Mouse (Mus musculus): ENCODE results near the gene Ddt. TPM values are rescaled to one million over a fixed set of nuclear protein-coding genes. Genes with fewer than 3 reads are reported as not detected.

Gene Ddt
- polyA plus RNA-seq, 1 experiment from 2014 or later = 37.5 TPM

- Histone ChIP-seq H3K4me1 (ENCODE audit: control insufficient read depth in 2 of 2, insufficient read depth in 2 of 2, low read length in 2 of 2) (peaks cover 8 to 12% of the 10 kb centered on the region in 2 experiments; a peak in 3 of 4 replicates), H3K9me3 (ENCODE audit: control insufficient read depth, low read length) (no peaks in the 10 kb centered on the region), H3K4me3 (ENCODE audit: control insufficient read depth in 1 of 2, insufficient read depth in 1 of 2, low read depth in 1 of 2, low read length in 2 of 2) (peak overlapping the region in 1 of 2 experiments; percentile 51; a peak in 2 of 4 replicates), H3K27me3 (ENCODE audit: control insufficient read depth, insufficient read depth, low read length) (no peaks in the 10 kb centered on the region), H3K9ac (ENCODE audit: low read length) (peak overlapping the region; percentile 64), H3K4me2 (ENCODE audit: low read length) (peak overlapping the region; percentile 86), H3K36me3 (ENCODE audit: control insufficient read depth, insufficient read depth, low read length) (no peaks in the 10 kb centered on the region), H3K27ac (replicated peaks in 1 of 2; ENCODE audit: control insufficient read depth in 1 of 2, insufficient read depth in 1 of 2, low read depth in 2 of 2, low read length in 2 of 2) (no peak overlapping the region)
- WGBS = 28% methylated on average over 11 of the region's 11 CpGs
- no peak for ATAC-seq (ENCODE audit: insufficient number of reproducible peaks, insufficient read depth, low FRiP score, low read depth)
Measured at GRCm38 (mm10) chr10:75796731-75797516, 23.7 kb upstream of the Ddt start.

DNA sequence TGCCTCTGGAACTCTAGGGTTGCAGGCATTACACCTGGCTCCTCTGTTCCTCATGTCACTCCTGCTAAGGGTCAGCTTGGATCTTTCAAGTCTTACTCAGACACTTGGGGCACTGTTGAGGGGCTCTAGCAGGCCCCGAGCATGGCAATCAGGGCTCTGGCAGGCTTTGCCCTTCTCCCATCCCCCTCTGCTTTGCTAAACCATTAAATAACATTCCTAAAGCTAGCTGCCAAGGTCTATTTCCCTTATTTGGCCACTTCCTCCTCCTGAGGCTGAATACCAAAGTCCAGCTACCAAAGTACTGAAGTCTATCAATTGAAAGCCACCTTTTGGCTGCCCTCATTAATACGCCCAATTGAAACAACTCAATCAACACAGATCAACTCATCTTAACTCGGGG lies 21.7 kb upstream of the Ddt start:
- no peak for ATAC-seq (ENCODE audit: insufficient number of reproducible peaks, insufficient read depth, low FRiP score, low read depth)

GRCm38 (mm10) chr10:75790773-75791172 lies 17.6 kb upstream of the Ddt start:
- H3K36me3 ChIP-seq (ENCODE audit: control insufficient read depth, insufficient read depth, low read length) = no peaks in the 10 kb centered on the region
- WGBS = 20% methylated on average over 7 of the region's 7 CpGs
- no peak for ATAC-seq (ENCODE audit: insufficient number of reproducible peaks, insufficient read depth, low FRiP score, low read depth)
- H3K9me3 ChIP-seq (ENCODE audit: control insufficient read depth, low read length) = no peaks in the 10 kb centered on the region
- H3K27me3 ChIP-seq (ENCODE audit: control insufficient read depth, insufficient read depth, low read length) = no peaks in the 10 kb centered on the region
- H3K4me3 ChIP-seq (ENCODE audit: control insufficient read depth in 1 of 2, insufficient read depth in 1 of 2, low read depth in 1 of 2, low read length in 2 of 2) = no peak overlapping the region
- H3K9ac ChIP-seq (ENCODE audit: low read length) = no peak overlapping the region
- peaks cover 3 to 5% of the 10 kb centered on the region in 2 experiments; a peak in 3 of 4 replicates for H3K4me1 ChIP-seq (ENCODE audit: control insufficient read depth in 2 of 2, insufficient read depth in 2 of 2, low read length in 2 of 2)
- no peak overlapping the region for H3K27ac ChIP-seq (replicated peaks in 1 of 2; ENCODE audit: control insufficient read depth in 1 of 2, insufficient read depth in 1 of 2, low read depth in 2 of 2, low read length in 2 of 2)
- H3K4me2 ChIP-seq (ENCODE audit: low read length) = no peak overlapping the region

More for the DNA sequence above, 21.7 kb upstream of the Ddt start:
- Histone ChIP-seq H3K9ac (ENCODE audit: low read length) (no peak overlapping the region), H3K4me3 (ENCODE audit: control insufficient read depth in 1 of 2, insufficient read depth in 1 of 2, low read depth in 1 of 2, low read length in 2 of 2) (no peak overlapping the region), H3K4me2 (ENCODE audit: low read length) (no peak overlapping the region), H3K27me3 (ENCODE audit: control insufficient read depth, insufficient read depth, low read length) (no peaks in the 10 kb centered on the region), H3K36me3 (ENCODE audit: control insufficient read depth, insufficient read depth, low read length) (no peaks in the 10 kb centered on the region), H3K4me1 (ENCODE audit: control insufficient read depth in 2 of 2, insufficient read depth in 2 of 2, low read length in 2 of 2) (peaks cover 8 to 12% of the 10 kb centered on the region in 2 experiments; a peak in 3 of 4 replicates), H3K27ac (replicated peaks in 1 of 2; ENCODE audit: control insufficient read depth in 1 of 2, insufficient read depth in 1 of 2, low read depth in 2 of 2, low read length in 2 of 2) (no peak overlapping the region), H3K9me3 (ENCODE audit: control insufficient read depth, low read length) (no peaks in the 10 kb centered on the region)
- 29% methylated on average over 3 of the region's 3 CpGs for WGBS

DNA sequence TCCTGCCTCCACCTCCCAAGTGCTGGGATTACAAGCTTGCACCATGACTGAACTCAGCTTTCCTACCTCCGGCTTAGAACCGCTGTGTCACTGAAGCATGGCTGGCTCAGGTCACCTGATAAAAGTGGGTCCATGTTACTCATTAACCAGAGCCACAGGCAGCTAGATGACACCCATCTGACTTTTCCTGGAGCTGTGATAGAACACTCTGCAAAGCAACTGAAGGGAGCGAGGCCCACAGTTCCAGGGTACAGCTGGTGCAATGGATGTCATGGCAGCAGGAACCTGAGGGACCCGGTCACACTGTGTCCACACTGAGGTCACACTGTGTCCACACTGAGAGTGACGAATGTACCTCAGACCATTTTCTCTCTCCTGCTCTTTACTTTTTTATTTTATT lies 16.6 kb upstream of the Ddt start:
- H3K36me3 ChIP-seq (ENCODE audit: control insufficient read depth, insufficient read depth, low read length) = no peaks in the 10 kb centered on the region
- H3K4me1 ChIP-seq (ENCODE audit: control insufficient read depth in 2 of 2, insufficient read depth in 2 of 2, low read length in 2 of 2) = peaks cover 2 to 3% of the 10 kb centered on the region in 2 experiments; a peak in 3 of 4 replicates
- no peaks in the 10 kb centered on the region for H3K27me3 ChIP-seq (ENCODE audit: control insufficient read depth, insufficient read depth, low read length)
- H3K4me2 ChIP-seq (ENCODE audit: low read length) = no peak overlapping the region
- WGBS = 89% methylated on average over 5 of the region's 5 CpGs
- H3K4me3 ChIP-seq (ENCODE audit: control insufficient read depth in 1 of 2, insufficient read depth in 1 of 2, low read depth in 1 of 2, low read length in 2 of 2) = no peak overlapping the region
- no peak for ATAC-seq (ENCODE audit: insufficient number of reproducible peaks, insufficient read depth, low FRiP score, low read depth)
- H3K9ac ChIP-seq (ENCODE audit: low read length) = no peak overlapping the region
- no peaks in the 10 kb centered on the region for H3K9me3 ChIP-seq (ENCODE audit: control insufficient read depth, low read length)
- H3K27ac ChIP-seq (replicated peaks in 1 of 2; ENCODE audit: control insufficient read depth in 1 of 2, insufficient read depth in 1 of 2, low read depth in 2 of 2, low read length in 2 of 2) = no peak overlapping the region

DNA sequence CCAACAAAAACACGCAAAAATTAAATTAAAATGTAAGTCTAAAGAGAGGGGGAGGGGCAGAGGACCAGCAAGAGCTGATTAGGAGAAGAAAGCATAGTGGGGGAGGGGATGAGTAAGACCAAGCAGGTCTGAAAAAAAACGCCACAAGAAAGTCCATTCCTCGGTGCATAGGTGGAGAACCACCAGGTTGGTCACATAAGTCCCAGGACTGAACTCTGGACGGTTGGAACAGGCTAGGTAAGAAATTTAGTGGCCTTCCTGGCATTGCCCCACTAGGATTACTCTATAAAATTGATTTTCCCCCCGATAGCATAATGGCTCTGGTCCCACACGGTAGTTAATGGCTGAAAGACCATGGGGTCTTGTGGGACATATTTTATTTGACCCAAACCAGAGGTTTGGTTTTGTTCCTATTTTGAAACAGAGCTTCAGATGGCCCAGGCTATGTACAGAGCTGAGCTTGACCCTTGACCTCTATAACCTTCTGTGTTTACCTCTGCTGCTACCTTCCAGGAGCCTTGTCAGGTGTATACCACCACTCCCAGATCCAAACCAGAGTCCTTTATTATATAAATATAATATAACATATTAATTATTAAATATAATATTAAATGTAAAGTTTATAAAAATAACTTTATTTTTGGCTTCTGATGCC lies 16.0 kb upstream of the Ddt start:
- 71% methylated on average over 6 of the region's 6 CpGs for WGBS
- Histone ChIP-seq H3K27ac (replicated peaks in 1 of 2; ENCODE audit: control insufficient read depth in 1 of 2, insufficient read depth in 1 of 2, low read depth in 2 of 2, low read length in 2 of 2) (no peak overlapping the region), H3K36me3 (ENCODE audit: control insufficient read depth, insufficient read depth, low read length) (no peaks in the 10 kb centered on the region), H3K4me1 (ENCODE audit: control insufficient read depth in 2 of 2, insufficient read depth in 2 of 2, low read length in 2 of 2) (no peaks in the 10 kb centered on the region), H3K4me2 (ENCODE audit: low read length) (no peak overlapping the region), H3K9me3 (ENCODE audit: control insufficient read depth, low read length) (no peaks in the 10 kb centered on the region), H3K27me3 (ENCODE audit: control insufficient read depth, insufficient read depth, low read length) (no peaks in the 10 kb centered on the region), H3K4me3 (ENCODE audit: control insufficient read depth in 1 of 2, insufficient read depth in 1 of 2, low read depth in 1 of 2, low read length in 2 of 2) (no peak overlapping the region), H3K9ac (ENCODE audit: low read length) (no peak overlapping the region)
- ATAC-seq (ENCODE audit: insufficient number of reproducible peaks, insufficient read depth, low FRiP score, low read depth) = no peak

DNA sequence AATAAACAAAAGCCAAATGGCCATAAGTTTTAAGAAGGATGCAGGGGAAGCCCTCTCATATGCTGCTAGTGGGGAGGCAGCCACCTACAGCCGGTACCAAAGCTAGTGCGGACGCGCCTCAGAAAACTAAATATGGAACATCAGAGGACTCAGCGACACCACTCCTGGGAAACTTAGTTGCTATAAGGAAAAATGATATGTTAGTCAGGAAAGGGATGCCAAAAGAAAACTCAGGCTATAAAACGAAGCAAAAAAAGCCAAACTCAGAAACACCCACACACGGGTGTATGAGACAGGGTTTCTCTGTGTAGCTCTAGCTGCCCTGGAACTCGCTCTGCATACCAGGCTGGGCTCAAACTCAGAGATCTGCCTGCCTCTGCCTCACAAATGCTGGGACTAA lies 15.1 kb upstream of the Ddt start:
- Histone ChIP-seq H3K27ac (replicated peaks in 1 of 2; ENCODE audit: control insufficient read depth in 1 of 2, insufficient read depth in 1 of 2, low read depth in 2 of 2, low read length in 2 of 2) (no peak overlapping the region), H3K4me3 (ENCODE audit: control insufficient read depth in 1 of 2, insufficient read depth in 1 of 2, low read depth in 1 of 2, low read length in 2 of 2) (no peak overlapping the region), H3K36me3 (ENCODE audit: control insufficient read depth, insufficient read depth, low read length) (no peaks in the 10 kb centered on the region), H3K4me1 (ENCODE audit: control insufficient read depth in 2 of 2, insufficient read depth in 2 of 2, low read length in 2 of 2) (no peaks in the 10 kb centered on the region), H3K4me2 (ENCODE audit: low read length) (no peak overlapping the region), H3K27me3 (ENCODE audit: control insufficient read depth, insufficient read depth, low read length) (no peaks in the 10 kb centered on the region), H3K9ac (ENCODE audit: low read length) (no peak overlapping the region), H3K9me3 (ENCODE audit: control insufficient read depth, low read length) (no peaks in the 10 kb centered on the region)
- no peak for ATAC-seq (ENCODE audit: insufficient number of reproducible peaks, insufficient read depth, low FRiP score, low read depth)
- 92% methylated on average over 8 of the region's 8 CpGs for WGBS

DNA sequence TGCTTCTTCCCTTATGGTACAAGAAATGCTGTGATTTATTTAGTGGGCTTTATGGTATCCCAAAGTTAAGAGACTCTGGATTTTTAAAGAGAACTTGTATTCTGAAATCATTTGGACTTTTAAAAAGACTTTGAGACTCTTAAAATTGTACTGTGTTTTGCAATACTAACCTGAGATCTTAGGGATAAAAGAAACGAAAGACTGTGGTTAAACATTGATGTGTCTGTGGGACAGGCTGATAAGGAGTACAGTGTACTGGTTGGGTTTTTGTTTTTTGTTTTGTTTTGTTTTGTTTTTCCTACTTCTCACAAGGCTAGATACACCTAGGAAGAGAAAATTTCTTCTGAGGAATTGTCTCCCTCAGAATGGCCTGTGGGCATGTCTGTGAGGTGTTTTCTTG lies 12.2 kb upstream of the Ddt start:
- ATAC-seq (ENCODE audit: insufficient number of reproducible peaks, insufficient read depth, low FRiP score, low read depth) = no peak
- Histone ChIP-seq H3K36me3 (ENCODE audit: control insufficient read depth, insufficient read depth, low read length) (no peaks in the 10 kb centered on the region), H3K27me3 (ENCODE audit: control insufficient read depth, insufficient read depth, low read length) (no peaks in the 10 kb centered on the region), H3K4me2 (ENCODE audit: low read length) (no peak overlapping the region), H3K9ac (ENCODE audit: low read length) (no peak overlapping the region), H3K4me3 (ENCODE audit: control insufficient read depth in 1 of 2, insufficient read depth in 1 of 2, low read depth in 1 of 2, low read length in 2 of 2) (no peak overlapping the region), H3K9me3 (ENCODE audit: control insufficient read depth, low read length) (no peaks in the 10 kb centered on the region), H3K4me1 (ENCODE audit: control insufficient read depth in 2 of 2, insufficient read depth in 2 of 2, low read length in 2 of 2) (peaks cover 4 to 7% of the 10 kb centered on the region in 2 experiments; a peak in 2 of 4 replicates), H3K27ac (replicated peaks in 1 of 2; ENCODE audit: control insufficient read depth in 1 of 2, insufficient read depth in 1 of 2, low read depth in 2 of 2, low read length in 2 of 2) (no peak overlapping the region)
- WGBS = 57% methylated on average over 1 of the region's 1 CpGs
